Mouse (Mus musculus): ENCODE results near the gene Gm45261.

Gene Gm45261

DNA sequence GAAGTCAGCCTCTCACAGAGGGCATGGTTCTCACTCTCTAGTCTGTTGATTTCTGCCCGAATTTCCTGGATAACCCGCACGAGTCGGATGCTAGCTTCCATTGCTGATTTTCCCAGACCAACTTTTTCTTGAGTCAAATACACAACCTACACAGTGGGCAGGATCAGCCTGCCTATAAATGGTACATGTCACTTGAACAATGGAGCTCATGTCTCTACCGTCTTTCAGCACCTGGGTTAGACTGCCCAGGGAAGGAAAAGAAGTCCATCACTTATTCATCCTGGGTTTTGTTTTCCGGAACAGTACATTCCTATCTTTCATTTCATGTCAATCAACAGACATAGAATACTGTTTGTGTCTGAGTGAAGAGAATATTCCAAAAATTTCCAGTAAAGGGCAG, at the start of gene Gm45261:
Gene Gm45261, minus strand, starts transcription at position 101 of the 400 bp plus-strand sequence.
- DNase-seq (ENCODE audit: low spot score in 2 of 2), result no peak

DNA sequence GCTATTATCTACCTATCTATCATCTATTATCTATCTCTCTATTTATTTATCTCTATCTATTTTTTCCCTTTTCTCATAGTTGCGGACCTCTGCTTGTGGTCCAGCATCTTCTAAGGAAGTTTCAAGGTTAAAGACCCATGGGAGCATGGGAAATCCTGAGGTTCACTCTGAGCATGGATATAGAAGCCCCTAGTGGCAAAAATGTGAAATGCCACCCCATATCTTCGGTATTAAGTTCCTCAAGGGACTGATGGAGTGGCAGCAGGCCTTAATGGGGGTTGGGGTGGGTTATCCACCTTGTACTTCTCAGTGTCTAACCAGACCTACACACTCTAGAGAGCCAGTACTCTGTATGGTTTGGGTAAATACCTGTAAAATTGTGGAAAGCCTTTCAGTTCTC, 43.5 kb upstream of the Gm45261 start:
- DNase-seq (ENCODE audit: low spot score in 2 of 2), result no peak

DNA sequence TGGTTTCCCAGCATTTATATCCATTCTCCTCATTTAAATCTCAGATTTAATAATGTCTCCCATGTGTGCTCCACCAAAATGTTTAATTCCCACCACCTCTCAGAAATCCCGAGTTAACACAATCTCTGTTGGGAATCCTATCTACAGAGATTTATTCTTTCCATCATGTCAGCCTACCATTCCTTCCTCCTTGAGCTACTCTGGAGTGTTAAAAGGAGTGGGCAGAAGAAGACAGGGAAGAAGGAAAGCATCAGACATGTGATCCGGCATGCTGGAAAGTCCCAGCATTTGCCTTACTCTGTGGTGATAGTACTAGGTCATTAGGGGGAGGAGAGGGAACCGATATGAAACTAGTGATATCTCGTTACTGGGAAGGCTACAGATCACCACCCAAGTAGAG, 42.8 kb upstream of the Gm45261 start:
- DNase-seq (ENCODE audit: low spot score in 2 of 2), result no peak

DNA sequence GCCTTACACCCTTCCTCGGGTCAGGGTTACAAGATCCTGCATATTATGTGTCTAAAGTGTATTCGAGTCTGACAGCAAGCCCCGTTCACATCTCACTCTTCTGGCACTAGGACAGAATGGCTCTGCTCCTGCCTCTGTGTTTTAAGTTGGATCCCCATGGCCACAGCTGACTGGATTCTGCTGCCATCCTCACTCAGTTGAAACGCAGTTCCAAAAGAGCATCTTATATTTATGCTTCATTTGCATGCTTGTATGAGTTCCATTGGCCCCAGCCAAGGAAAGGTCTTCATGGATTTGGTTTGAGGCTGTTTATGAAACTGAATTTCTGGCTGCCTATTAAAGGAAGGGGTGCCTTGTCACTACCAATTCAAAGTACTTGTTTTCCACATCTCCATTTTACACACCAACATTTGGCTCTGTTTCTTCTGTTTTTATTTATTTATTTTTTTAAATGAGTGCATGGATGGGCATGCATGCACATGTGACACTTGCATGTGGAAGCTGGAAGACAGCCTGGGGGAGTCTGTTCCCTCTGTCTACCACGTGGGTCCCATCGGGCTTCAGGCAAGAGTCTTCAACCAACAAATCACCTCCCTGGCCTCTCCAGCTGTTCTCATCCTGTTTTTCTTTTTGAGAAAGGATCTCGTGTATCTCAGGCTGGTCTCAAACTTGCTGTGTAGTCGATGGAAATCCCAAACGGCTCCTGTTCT, 41.4 kb upstream of the Gm45261 start:
- DNase-seq (ENCODE audit: low spot score in 2 of 2), result no peak

DNA sequence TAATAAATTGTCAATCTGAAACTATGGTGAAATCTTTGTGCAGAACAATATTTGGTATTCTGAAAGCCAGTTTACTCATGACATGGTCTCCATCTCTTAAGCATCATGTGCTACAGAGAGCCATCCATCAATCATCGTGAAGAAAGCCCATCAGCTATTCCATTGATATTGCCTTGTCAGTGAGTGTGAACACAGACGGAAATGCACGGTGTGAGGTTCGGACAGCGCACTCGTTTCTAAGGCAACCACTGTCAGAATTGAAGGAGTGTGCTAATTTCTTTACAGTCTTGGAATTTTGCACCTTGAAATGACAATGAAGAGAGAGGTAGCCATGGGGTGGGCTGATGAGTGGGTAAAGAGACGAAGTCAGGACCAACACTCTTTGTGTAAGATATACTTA, 38.0 kb upstream of the Gm45261 start:
- no peak for DNase-seq (ENCODE audit: low spot score in 2 of 2)

DNA sequence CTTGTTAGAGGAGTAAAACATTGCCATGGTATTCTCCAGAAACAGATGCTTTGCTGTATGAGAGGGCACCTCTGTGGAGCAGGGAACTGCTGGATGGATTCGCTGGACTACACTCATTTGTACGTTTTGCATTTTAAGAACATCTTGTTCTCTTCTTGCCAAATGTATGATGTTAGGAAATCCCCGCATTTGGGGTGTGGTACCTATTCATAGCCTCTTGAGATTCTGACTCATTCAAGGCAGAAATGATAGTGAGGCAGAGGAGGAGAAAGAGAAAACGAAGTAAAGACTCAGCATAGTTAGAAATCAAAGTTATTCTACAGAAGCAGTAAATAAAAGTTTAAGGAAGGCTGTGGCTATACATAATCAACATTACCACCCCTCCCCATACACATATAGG, 35.1 kb upstream of the Gm45261 start:
- no peak for DNase-seq (ENCODE audit: low spot score in 2 of 2)

DNA sequence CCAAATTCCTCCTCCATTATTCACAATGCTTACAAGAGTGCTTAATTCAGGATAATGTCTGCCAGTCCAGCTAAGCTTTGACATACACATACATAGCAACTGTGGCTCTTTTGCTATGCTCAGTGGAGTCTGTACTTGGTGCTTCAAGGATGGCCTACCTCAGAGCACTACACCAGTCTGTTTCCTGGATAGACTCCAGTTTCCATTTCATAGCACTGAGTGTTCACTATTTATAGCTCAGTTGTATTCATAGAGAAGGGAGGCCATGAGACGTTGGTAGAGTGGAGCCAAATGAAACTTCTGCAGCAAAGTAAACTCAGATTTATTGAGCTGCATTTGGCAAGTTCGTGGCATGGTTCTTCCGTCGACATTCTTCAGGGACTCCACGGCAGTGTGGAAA, 22.2 kb upstream of the Gm45261 start:
- no peak for DNase-seq (ENCODE audit: low spot score in 2 of 2)

DNA sequence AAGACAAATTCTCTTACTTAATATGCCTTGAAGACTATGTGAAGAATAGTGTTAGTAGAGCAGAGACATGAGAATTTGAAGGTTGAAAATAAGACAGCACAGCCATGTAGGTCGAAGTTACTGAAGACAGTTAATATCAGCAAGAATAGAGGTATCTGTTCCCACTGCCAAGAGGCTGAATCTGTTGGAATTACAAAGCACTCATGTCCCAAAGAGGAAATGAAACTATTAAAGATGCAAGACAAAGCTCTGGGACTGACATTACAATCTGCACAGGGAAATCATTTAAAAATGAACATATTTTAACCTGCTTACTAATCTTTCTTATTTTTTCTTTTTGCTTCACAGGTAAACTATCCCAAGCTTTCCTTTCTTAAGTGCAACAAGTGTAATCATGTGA, 13.7 kb upstream of the Gm45261 start:
- DNase-seq (ENCODE audit: low spot score in 2 of 2), result no peak

DNA sequence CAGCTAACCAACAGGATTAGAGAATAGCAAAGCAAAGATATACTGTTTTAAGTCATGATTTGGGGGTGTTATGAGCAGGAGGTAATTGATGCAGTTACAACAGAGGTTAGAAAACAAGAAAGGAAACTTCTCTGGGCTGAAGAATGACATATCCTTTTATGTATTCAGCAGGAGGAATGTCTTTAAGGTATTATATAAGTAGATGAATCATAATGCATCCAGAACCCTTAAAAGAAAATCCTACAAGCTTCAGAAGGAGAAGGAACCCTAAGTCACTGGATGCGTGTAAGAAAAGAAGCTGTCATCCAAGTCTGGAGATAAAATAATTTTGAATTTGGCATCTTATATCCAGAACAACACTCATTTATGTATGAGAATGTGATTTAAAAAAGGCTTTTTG, 11.1 kb upstream of the Gm45261 start:
- no peak for DNase-seq (ENCODE audit: low spot score in 2 of 2)

DNA sequence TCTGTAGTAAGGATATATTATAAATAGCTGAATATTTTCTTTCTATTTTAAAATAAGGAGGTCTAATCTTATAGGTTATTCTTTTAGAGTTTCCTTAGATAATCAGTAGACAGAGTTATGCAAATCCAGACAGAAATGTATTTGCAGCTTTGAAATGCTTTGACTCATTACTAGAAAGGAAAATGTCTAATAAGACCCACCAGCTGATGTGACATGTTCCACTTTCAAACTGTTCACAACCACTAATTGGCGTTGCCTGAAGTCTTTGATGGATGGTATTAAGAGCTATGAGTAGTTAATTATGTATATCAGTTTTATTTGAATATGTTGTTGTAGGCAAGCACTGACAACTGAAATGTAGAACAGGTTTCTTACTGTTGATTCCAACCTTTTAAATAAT, 1.3 kb downstream of the Gm45261 start:
- no peak for DNase-seq (ENCODE audit: low spot score in 2 of 2)

DNA sequence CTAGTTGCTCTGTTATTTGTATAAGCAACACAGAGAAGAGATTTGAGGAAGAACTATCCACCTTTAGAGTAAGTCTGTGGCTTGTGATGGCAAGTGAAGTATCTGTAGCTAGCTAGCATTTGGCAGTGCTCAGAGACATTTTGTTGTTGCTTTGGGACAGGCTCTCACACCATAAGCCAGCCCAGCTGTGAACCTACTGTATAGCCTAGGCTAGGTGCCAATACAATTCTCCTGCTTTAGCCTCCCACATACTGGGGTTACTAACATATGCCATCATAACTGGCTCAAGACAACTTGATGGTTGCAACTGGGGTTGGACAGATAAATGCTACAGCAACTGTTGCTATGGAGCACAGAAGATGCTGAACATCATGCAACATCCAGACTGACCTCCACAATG, 1.8 kb downstream of the Gm45261 start:
- no peak for DNase-seq (ENCODE audit: low spot score in 2 of 2)

DNA sequence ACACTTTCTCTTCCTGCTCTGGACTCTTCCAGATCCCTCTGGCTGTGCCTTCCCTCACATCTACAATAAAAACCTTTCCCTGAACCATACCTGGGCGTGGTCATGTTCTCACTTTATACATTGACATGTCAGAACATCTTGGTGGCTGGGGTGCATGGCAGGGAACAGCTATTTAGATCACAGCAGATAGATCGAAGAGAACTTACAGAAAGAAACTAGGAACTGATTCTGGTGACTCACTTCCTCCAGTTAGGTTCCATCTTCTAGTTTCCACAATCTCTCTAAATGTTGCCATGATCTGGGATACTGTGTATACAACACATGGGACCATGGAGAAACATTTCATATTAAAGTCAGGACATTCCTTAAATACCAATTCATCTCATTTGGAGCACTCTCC, 7.3 kb downstream of the Gm45261 start:
- DNase-seq (ENCODE audit: low spot score in 2 of 2), result no peak

DNA sequence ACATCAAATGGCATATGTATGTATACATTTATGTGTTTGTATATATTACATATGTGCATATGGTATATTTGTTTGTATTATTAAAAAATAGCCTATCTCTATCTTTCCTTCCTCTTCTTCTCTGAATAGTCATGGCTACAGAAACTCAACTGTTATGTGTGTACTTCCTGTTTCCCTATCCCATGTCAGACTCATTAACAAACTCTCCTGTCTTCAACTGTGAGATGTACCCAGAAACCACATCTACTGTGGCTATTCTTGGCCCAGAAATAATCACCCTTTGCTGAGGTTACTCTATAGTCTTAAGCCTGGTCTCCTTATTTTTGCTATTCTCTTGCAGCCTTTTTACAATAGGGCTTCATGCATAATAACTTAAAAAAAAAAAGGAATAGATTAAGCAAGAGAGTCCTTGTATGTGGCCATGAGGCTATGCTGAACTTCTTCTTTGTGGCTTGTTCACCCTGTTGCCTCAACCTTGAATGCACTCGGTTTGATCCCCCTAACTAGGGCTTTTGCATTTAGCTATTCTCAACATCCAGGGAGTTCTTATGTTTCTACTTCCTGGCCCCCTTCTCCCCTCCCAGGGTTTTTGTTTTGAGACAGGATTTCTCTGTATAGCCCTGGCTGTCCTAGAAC, 9.2 kb downstream of the Gm45261 start:
- no peak for DNase-seq (ENCODE audit: low spot score in 2 of 2)

DNA sequence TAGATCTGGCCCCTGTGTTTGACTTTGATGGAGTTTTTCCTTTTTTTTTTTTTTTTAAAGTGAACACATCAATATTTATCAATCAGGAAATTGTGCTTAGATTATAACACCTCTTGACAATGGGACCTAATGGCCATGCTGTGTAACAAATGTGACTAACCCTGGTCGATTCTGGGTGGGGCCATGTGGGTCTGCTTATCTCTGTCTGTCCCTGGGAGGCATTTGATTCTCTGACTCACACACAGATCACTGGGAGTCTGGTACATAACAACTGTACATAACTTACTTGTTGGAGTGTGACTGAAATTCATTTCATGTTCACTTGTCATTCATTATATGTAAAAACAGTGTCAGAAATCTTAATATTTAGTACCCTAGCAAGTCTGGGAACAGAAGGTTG, 13.7 kb downstream of the Gm45261 start:
- DNase-seq (ENCODE audit: low spot score in 2 of 2), result no peak

DNA sequence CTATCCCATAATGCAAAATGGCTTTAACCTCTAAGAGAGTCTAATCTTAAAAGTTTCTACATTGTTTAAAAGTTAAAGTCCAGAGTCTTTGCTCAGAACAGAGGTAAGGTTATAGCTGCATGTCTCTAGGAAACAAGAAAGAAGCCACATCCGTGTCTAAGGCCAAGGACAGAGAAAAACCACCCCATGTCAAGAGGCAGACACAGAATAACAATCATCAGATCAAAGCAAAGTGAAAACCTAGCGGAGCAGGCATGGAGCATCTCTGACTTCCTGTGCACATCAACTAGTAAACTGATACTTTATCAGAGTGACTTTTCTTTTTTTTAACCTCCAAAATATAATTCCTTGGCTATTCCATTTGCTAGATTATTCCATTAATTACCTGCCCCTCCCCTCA, 20.3 kb downstream of the Gm45261 start:
- no peak for DNase-seq (ENCODE audit: low spot score in 2 of 2)

DNA sequence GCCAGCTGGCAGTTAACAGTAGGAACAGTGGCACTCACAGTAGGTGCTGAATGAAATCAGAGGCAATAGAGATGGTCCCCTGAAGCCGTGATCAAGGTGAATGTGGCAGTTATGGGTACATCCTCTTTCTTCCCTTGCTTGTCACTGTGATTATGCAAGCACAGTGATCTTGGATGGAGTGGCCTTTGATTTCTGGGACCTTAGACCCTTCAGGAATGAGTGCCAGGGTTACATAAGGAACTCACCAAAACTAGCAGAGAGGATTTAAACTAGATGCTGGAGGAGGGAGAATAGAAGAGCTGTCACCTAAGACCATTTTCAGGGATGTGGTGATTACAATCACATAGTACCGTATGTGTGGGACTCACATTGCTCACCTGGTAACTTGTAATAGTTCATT, 22.7 kb downstream of the Gm45261 start:
- no peak for DNase-seq (ENCODE audit: low spot score in 2 of 2)

DNA sequence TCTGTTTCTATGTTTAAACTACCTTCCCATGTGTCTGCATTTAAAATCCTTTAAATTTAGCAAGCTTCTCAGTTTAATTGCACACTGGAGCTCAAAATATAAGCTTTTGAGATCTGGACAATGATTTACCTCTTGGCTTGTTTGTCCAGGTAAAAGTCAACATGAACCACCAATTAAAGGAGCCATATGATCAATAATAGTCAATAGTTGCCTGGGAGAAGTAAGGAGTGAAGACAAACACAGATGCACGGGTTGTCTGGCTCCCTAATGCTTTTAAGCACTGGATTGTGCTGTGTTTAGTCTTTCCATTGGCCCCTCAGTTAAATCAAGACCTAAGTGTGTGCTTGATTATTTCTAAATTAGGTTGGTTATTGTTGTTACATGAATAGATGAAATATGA, 33.3 kb downstream of the Gm45261 start:
- DNase-seq (ENCODE audit: low spot score in 2 of 2), result no peak

DNA sequence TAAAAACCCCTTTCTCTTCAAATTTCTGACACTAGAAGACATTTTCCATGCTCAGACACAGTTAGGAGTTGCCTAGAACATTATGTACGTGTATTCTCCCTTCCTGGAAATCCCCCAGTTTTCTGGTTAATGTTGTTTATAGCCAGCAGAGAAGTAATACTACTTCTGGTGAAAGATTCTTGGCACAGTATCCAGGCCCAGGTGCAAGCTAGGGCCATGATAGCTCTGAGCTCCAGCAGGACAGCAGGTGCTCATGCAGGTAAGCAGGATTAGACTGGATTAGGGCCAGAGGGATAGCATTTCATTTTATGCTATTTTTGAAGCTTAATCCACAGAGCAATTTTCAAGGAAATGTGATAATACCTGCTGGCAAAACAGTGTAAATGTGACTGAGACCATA, 33.8 kb downstream of the Gm45261 start:
- no peak for DNase-seq (ENCODE audit: low spot score in 2 of 2)

DNA sequence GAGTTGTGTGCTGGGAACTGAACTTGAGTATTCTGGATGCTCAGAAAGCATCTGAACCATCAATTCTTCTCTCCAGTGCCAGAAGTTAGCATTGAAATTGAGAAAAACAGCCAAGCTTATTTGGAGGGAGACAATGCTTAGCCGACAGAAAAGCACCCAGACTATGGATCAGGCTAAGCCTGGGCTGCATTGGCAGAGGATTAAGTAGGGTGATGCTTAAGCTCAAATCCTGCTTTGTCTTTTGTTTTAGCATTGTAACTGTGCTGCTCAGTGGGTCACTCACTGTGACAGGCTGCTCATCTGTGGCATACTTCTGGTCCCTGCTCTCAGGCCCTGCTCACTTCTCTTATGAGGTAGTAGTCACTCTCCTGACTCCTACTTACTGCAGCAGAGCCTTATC, 36.6 kb downstream of the Gm45261 start:
- no peak for DNase-seq (ENCODE audit: low spot score in 2 of 2)

DNA sequence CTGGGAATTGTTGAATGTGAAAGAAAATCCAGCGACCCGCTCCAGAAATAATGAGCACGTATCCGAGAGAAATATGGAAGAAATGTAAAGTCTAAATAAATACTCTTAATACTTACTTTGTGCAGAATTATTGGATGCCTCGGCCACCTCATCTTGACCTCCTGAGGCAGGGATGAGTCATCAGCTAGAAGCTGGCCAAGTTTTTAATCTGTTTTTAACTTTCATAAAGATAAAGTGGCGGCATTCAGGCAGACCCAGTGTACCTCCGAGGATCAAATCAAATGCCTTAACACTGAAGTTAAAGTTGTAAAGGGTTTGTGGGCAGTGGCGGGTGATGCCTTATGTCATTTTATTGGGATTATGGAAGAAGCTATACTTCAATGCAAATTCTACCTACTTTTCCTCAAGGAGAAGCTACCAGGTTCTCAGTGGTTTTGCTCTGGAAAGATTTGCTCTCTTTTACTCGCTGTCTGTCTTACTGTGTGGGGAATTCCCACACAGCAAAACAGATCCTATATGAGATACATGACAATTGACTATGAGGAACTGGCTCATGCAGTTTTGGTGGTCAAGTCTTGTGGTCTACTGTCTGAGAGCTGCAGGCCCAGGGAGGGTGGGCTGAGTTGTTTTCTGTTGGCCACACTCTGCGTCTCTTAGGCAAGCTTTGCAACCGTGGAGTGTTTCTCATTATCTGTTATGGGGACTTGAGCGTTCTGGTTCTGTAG, 42.8 kb downstream of the Gm45261 start:
- no peak for DNase-seq (ENCODE audit: low spot score in 2 of 2)

DNA sequence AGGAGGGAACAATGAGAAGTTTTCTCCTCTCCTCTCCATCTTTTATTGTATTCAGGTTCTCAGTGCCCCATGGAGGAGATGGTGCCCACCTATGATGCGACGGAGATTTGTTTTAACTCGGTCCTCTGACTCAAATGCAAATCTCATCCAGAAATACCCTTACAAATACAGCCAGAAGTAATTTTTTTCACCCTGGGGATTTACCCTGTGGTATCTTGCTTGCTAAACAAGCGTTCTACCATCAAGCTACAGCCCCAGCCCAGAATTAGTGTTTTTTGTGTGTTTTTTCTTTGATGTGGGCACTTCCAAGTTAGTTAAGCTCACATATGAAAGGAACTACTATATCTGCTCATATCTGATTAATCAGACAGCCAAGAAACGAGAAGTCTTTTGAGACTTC, 44.9 kb downstream of the Gm45261 start:
- no peak for DNase-seq (ENCODE audit: low spot score in 2 of 2)

DNA sequence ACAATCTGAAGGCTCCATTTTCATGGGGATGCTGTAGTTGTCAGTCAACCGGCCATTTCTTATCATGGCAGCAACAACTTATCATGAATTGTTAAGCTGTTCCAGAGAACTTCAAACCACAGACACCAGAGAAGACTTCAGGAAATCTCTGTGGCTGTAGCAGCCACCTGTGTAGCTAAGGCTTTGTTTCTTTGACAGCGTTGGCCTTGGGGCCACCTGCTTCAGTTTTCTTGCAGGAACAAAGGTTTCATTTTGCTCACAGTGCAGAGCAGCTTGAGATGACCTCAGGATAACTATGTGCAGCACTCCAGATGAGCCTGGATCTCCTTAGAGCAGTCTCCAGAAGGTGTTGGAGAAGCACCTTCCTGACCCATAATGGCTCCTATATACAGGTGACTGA, 48.7 kb downstream of the Gm45261 start:
- no peak for DNase-seq (ENCODE audit: low spot score in 2 of 2)
